Mouse (Mus musculus) kidney, embryonic 15.5 days (tissue): ENCODE data around the gene Klf4. TPM values are rescaled to one million over a fixed set of nuclear protein-coding genes. Genes with fewer than 3 reads are reported as not detected.

Source experiments
- ATAC-seq: fragments of 200-750 bp; cut with Nextera tagmentation; replicated peaks from 2 replicates; pipeline ENCODE4 v1.8.0; 2017; ENCODE audit warnings: moderate TSS enrichment; ENCODE audit not compliant: low FRiP score
- H3K27ac ChIP-seq: fragments of 300-500 bp; sonication (generic); 2 replicates; pipeline ENCODE4 v1.5.1; 2015; ENCODE audit warnings: mild to moderate bottlenecking, inconsistent platforms
- H3K27me3 ChIP-seq: fragments of 300-500 bp; sonication (generic); 2 replicates; pipeline ENCODE4 v1.6.1; 2015; ENCODE audit warnings: inconsistent platforms
- H3K36me3 ChIP-seq: fragments of 300-500 bp; sonication (generic); 2 replicates; pipeline ENCODE4 v1.6.1; 2015; ENCODE audit warnings: inconsistent platforms
- H3K4me1 ChIP-seq: fragments of 300-500 bp; sonication (generic); 2 replicates; pipeline ENCODE4 v1.6.1; 2015; ENCODE audit warnings: inconsistent platforms
- H3K4me2 ChIP-seq: fragments of 300-500 bp; sonication (generic); 2 replicates; pipeline ENCODE4 v1.6.1; 2015; ENCODE audit warnings: moderate library complexity, mild to moderate bottlenecking, inconsistent platforms
- H3K4me3 ChIP-seq: fragments of 300-500 bp; sonication (generic); replicated peaks from 2 replicates; pipeline ENCODE4 v1.5.1; 2015; ENCODE audit warnings: mild to moderate bottlenecking, inconsistent platforms
- H3K9ac ChIP-seq: fragments of 300-500 bp; sonication (generic); 2 replicates; pipeline ENCODE4 v1.6.1; 2015; ENCODE audit warnings: mild to moderate bottlenecking, inconsistent platforms
- H3K9me3 ChIP-seq: fragments of 300-500 bp; sonication (generic); replicated peaks from 2 replicates; pipeline ENCODE4 v1.6.1; 2016; ENCODE audit warnings: inconsistent platforms
- WGBS: fragments of 180-500 bp; shearing (Covaris S2); methylation state at CpG from one replicate; pipeline ENCODE4 v1.1.7; 2015; ENCODE audit warnings: mixed read lengths; 5-methylcytosine and 5-hydroxymethylcytosine counted together
- polyA plus RNA-seq: library from polyadenylated mRNA; unstranded; fragments of >200 nt; fragmentation: Nextera tagmentation; extraction: Ambion mirVana; gene quantifications from 2 replicates; pipeline ENCODE4 v1.2.1, GENCODE M21; 2015

Klf4 gene
- polyA plus RNA-seq, 1 experiment from 2014 or later = 5.4 TPM

- peak overlapping the region; percentile 92; the same call in 1 of the 2 replicates for H3K27ac ChIP-seq
- H3K4me2 ChIP-seq = peak overlapping the region; percentile 94
- ATAC-seq = no peak
- no peaks in the 10 kb centered on the region for H3K9me3 ChIP-seq
- peaks cover 30% of the 10 kb centered on the region for H3K4me1 ChIP-seq
- peaks cover 17% of the 10 kb centered on the region for H3K27me3 ChIP-seq
- peak overlapping the region; percentile 66 for H3K4me3 ChIP-seq
- peak overlapping the region; percentile 59; the same call in 1 of the 2 replicates for H3K9ac ChIP-seq
- no peaks in the 10 kb centered on the region for H3K36me3 ChIP-seq
- WGBS = 6% methylated on average over 23 of the region's 23 CpGs
Observed at GRCm38 (mm10) chr4:55533803-55534254, 1.6 kb upstream of the Klf4 start.

- ATAC-seq = no peak
- H3K4me3 ChIP-seq = peak overlapping the region; percentile 66
Observed at GRCm38 (mm10) chr4:55533196-55533802, 1.0 kb upstream of the Klf4 start.

GRCm38 (mm10) chr4:55531856-55532406, 335 bp downstream of the Klf4 start:
- Histone ChIP-seq H3K9ac (peak overlapping the region; percentile 59), H3K4me1 (peaks cover 30% of the 10 kb centered on the region), H3K27ac (peak overlapping the region; percentile 32; the same call in 1 of the 2 replicates), H3K4me2 (peak overlapping the region; percentile 94), H3K4me3 (peak overlapping the region; percentile 66), H3K27me3 (peaks cover 17% of the 10 kb centered on the region), H3K9me3 (no peaks in the 10 kb centered on the region), H3K36me3 (no peaks in the 10 kb centered on the region)
- ATAC-seq = peak; percentile 66
- under 1% methylated on average over 25 of the region's 42 CpGs for WGBS

More at GRCm38 (mm10) chr4:55533196-55533802, 1.0 kb upstream of the Klf4 start:
- no peaks in the 10 kb centered on the region for H3K36me3 ChIP-seq
- H3K9ac ChIP-seq = peak overlapping the region; percentile 59
- peaks cover 17% of the 10 kb centered on the region for H3K27me3 ChIP-seq
- no peaks in the 10 kb centered on the region for H3K9me3 ChIP-seq
- WGBS = under 1% methylated on average over 21 of the region's 21 CpGs
- peaks cover 30% of the 10 kb centered on the region for H3K4me1 ChIP-seq
- H3K27ac ChIP-seq = peak overlapping the region; percentile 92
- peak overlapping the region; percentile 94 for H3K4me2 ChIP-seq

GRCm38 (mm10) chr4:55531096-55531855, 990 bp downstream of the Klf4 start:
- Histone ChIP-seq H3K9me3 (no peaks in the 10 kb centered on the region), H3K27me3 (peaks cover 17% of the 10 kb centered on the region), H3K4me3 (peak overlapping the region; percentile 66), H3K9ac (peak overlapping the region; percentile 59), H3K4me1 (peaks cover 30% of the 10 kb centered on the region), H3K36me3 (no peaks in the 10 kb centered on the region), H3K4me2 (peak overlapping the region; percentile 94), H3K27ac (no peak overlapping the region)
- peak; percentile 1; the same call in 1 of the 2 replicates for ATAC-seq
- 1% methylated on average over 56 of the region's 56 CpGs for WGBS

- WGBS = 1% methylated on average over 20 of the region's 20 CpGs
- Histone ChIP-seq H3K27ac (no peak overlapping the region), H3K4me2 (peak overlapping the region; percentile 94), H3K27me3 (peaks cover 17% of the 10 kb centered on the region), H3K4me3 (peak overlapping the region; percentile 66), H3K36me3 (no peaks in the 10 kb centered on the region), H3K9ac (peak overlapping the region; percentile 45), H3K9me3 (no peaks in the 10 kb centered on the region), H3K4me1 (peaks cover 30% of the 10 kb centered on the region)
- ATAC-seq = no peak
Observed at GRCm38 (mm10) chr4:55530731-55531095, 1.6 kb downstream of the Klf4 start.

GRCm38 (mm10) chr4:55530236-55530635, 2.0 kb downstream of the Klf4 start:
- Histone ChIP-seq H3K27me3 (peaks cover 17% of the 10 kb centered on the region), H3K4me2 (peak overlapping the region; percentile 94), H3K27ac (no peak overlapping the region), H3K9ac (peak overlapping the region; percentile 45), H3K9me3 (no peaks in the 10 kb centered on the region), H3K4me3 (peak overlapping the region; percentile 66), H3K36me3 (no peaks in the 10 kb centered on the region), H3K4me1 (peaks cover 30% of the 10 kb centered on the region)
- ATAC-seq = peak; percentile 52
- under 1% methylated on average over 27 of the region's 27 CpGs for WGBS

GRCm38 (mm10) chr4:55528404-55528803, 3.9 kb downstream of the Klf4 start:
- Histone ChIP-seq H3K9ac (no peak overlapping the region), H3K27me3 (peaks cover 17% of the 10 kb centered on the region), H3K27ac (no peak overlapping the region), H3K4me1 (peaks cover 24% of the 10 kb centered on the region), H3K4me3 (no peak overlapping the region), H3K9me3 (no peaks in the 10 kb centered on the region), H3K36me3 (no peaks in the 10 kb centered on the region), H3K4me2 (no peak overlapping the region)
- no peak for ATAC-seq
- WGBS = 70% methylated on average over 4 of the region's 4 CpGs

- peaks cover 17% of the 10 kb centered on the region for H3K27me3 ChIP-seq
- peaks cover 21% of the 10 kb centered on the region for H3K4me1 ChIP-seq
- 84% methylated on average over 12 of the region's 12 CpGs for WGBS
- ATAC-seq = no peak
- H3K9me3 ChIP-seq = no peaks in the 10 kb centered on the region
- H3K36me3 ChIP-seq = no peaks in the 10 kb centered on the region
- H3K9ac ChIP-seq = no peak overlapping the region
- no peak overlapping the region for H3K4me3 ChIP-seq
- H3K4me2 ChIP-seq = no peak overlapping the region
- H3K27ac ChIP-seq = no peak overlapping the region
Observed at GRCm38 (mm10) chr4:55527931-55528330, 4.3 kb downstream of the Klf4 start.

- Histone ChIP-seq H3K4me2 (no peak overlapping the region), H3K9ac (no peak overlapping the region), H3K27me3 (peaks cover 17% of the 10 kb centered on the region), H3K9me3 (no peaks in the 10 kb centered on the region), H3K4me1 (peaks cover 18% of the 10 kb centered on the region), H3K36me3 (no peaks in the 10 kb centered on the region), H3K4me3 (no peak overlapping the region), H3K27ac (no peak overlapping the region)
- ATAC-seq = no peak
- WGBS = 77% methylated on average over 5 of the region's 5 CpGs
Observed at GRCm38 (mm10) chr4:55526247-55527115, 5.8 kb downstream of the Klf4 start.

- H3K9me3 ChIP-seq = no peaks in the 10 kb centered on the region
- no peak overlapping the region for H3K9ac ChIP-seq
- H3K27ac ChIP-seq = no peak overlapping the region
- no peaks in the 10 kb centered on the region for H3K36me3 ChIP-seq
- no peak overlapping the region for H3K4me3 ChIP-seq
- no peak overlapping the region for H3K4me2 ChIP-seq
- WGBS = 77% methylated on average over 4 of the region's 4 CpGs
- 0 out of 2 replicates have a peak, but pooled peaks cover 3% of the 10 kb centered on the region for H3K27me3 ChIP-seq
- no peak for ATAC-seq
- H3K4me1 ChIP-seq = no peaks in the 10 kb centered on the region
Observed at GRCm38 (mm10) chr4:55523921-55524320, 8.3 kb downstream of the Klf4 start.

- no peak overlapping the region for H3K27ac ChIP-seq
- WGBS = 87% methylated on average over 7 of the region's 7 CpGs
- no peak overlapping the region for H3K9ac ChIP-seq
- ATAC-seq = no peak
- no peaks in the 10 kb centered on the region for H3K36me3 ChIP-seq
- no peaks in the 10 kb centered on the region for H3K9me3 ChIP-seq
- H3K4me2 ChIP-seq = no peak overlapping the region
- H3K4me3 ChIP-seq = no peak overlapping the region
- H3K27me3 ChIP-seq = peaks cover 20% of the 10 kb centered on the region
- peaks cover 3% of the 10 kb centered on the region; the same call in 1 of the 2 replicates for H3K4me1 ChIP-seq
Observed at GRCm38 (mm10) chr4:55517438-55517837, 14.8 kb downstream of the Klf4 start.
